Mouse (Mus musculus): ENCODE data around the gene Thada. TPM values are rescaled to one million over a fixed set of nuclear protein-coding genes. Genes with fewer than 3 reads are reported as not detected.
A peak's percentile ranks its signal among the peaks of the same experiment; 100 is the strongest.
"Not testable (repeated sequence)": the region's sequence is repeated elsewhere in the genome, so short reads cannot be mapped to it uniquely, and the experiment has no call there.

Gene Thada
- polyA plus RNA-seq, 1 experiment from 2014 or later: 4.1 TPM

- peaks cover 19% of the 10 kb centered on the region for H3K4me1 ChIP-seq (replicated peaks)
- H3K27me3 ChIP-seq: no peaks in the 10 kb centered on the region
- H3K27ac ChIP-seq: no peak overlapping the region
- no peak overlapping the region for H3K9ac ChIP-seq
- no peaks in the 10 kb centered on the region for H3K9me3 ChIP-seq (replicated peaks)
- no peak overlapping the region for H3K4me2 ChIP-seq
- no peak overlapping the region for H3K4me3 ChIP-seq
- 89% methylated on average over 2 of the region's 2 CpGs for WGBS
- ATAC-seq (replicated peaks; ENCODE audit: insufficient number of reproducible peaks, insufficient read depth, low FRiP score, low read depth): no peak
- H3K36me3 ChIP-seq: peaks cover 8% of the 10 kb centered on the region
These were observed 232.2 kb downstream of the Thada start for GRCm38 (mm10) chr17:84233758-84234157.

- H3K27me3 ChIP-seq: no peaks in the 10 kb centered on the region
These were observed 234.6 kb downstream of the Thada start for GRCm38 (mm10) chr17:84231361-84231760.

DNA sequence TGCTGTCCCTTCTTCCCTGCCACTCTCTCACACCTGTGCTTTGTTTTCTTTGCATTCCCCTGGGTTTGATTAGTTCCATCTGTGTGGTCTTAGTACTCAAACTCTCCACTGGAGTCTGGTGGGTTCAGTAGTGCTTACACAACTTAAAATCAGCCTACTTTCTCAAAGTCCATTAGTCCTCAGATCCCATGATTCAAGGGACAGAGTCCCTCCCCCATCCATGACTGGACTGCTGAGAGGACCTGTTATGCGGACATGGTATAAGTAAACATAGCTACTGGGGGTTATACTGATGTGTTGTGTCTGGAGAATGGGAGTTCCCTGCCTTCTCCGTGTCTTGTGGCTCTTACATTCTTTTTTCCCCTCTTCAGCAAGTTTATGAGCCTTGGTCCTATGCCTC, 237.8 kb downstream of the Thada start:
- Histone ChIP-seq H3K27me3 (no peaks in the 10 kb centered on the region), H3K9me3 (replicated peaks) (no peaks in the 10 kb centered on the region), H3K4me2 (no peak overlapping the region), H3K36me3 (peaks cover 8% of the 10 kb centered on the region), H3K4me1 (replicated peaks) (peaks cover 12% of the 10 kb centered on the region), H3K27ac (no peak overlapping the region), H3K4me3 (no peak overlapping the region), H3K9ac (no peak overlapping the region)
- 87% methylated on average over 2 of the region's 2 CpGs for WGBS
- ATAC-seq (replicated peaks; ENCODE audit: insufficient number of reproducible peaks, insufficient read depth, low FRiP score, low read depth): no peak

More at GRCm38 (mm10) chr17:84231361-84231760, 234.6 kb downstream of the Thada start:
- Histone ChIP-seq H3K27ac (no peak overlapping the region), H3K36me3 (peaks cover 8% of the 10 kb centered on the region), H3K4me3 (no peak overlapping the region), H3K4me1 (replicated peaks) (peaks cover 7% of the 10 kb centered on the region), H3K9ac (no peak overlapping the region), H3K4me2 (no peak overlapping the region), H3K9me3 (replicated peaks) (no peaks in the 10 kb centered on the region)
- 77% methylated on average over 2 of the region's 2 CpGs for WGBS
- no peak for ATAC-seq (replicated peaks; ENCODE audit: insufficient number of reproducible peaks, insufficient read depth, low FRiP score, low read depth)

DNA sequence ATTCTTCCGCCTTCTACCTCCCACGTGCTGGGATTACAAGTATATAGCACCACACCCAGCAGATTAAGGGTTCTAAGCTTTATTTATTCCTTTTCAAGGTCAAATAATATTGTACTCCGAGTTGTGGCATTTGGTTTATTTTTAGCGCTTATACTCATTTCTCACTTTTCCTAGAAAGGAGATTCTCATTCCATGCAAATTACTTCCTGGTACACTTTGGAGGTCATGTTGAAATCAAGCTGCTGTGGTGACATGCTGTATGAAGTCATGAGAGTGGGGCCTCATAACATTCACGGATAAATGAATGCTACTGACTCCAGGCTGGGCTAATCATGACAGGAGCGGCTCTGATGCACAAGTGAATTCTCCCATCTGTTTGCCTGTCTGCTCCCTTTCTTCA, 239.3 kb downstream of the Thada start:
- Histone ChIP-seq H3K27me3 (no peaks in the 10 kb centered on the region), H3K9me3 (replicated peaks) (no peaks in the 10 kb centered on the region), H3K9ac (no peak overlapping the region), H3K4me3 (no peak overlapping the region), H3K27ac (peak overlapping the region; percentile 31; the same call in 1 of the 2 replicates), H3K4me1 (replicated peaks) (peaks cover 12% of the 10 kb centered on the region), H3K4me2 (no peak overlapping the region), H3K36me3 (peaks cover 8% of the 10 kb centered on the region)
- ATAC-seq (replicated peaks; ENCODE audit: insufficient number of reproducible peaks, insufficient read depth, low FRiP score, low read depth): no peak
- 61% methylated on average over 6 of the region's 6 CpGs for WGBS

GRCm38 (mm10) chr17:84226231-84226630, 239.8 kb downstream of the Thada start:
- Histone ChIP-seq H3K27me3 (no peaks in the 10 kb centered on the region), H3K4me1 (replicated peaks) (peaks cover 12% of the 10 kb centered on the region), H3K27ac (peak overlapping the region; percentile 31; the same call in 1 of the 2 replicates), H3K9me3 (replicated peaks) (no peaks in the 10 kb centered on the region), H3K9ac (no peak overlapping the region), H3K4me3 (no peak overlapping the region), H3K36me3 (peaks cover 9% of the 10 kb centered on the region), H3K4me2 (no peak overlapping the region)
- WGBS: 73% methylated on average over 5 of the region's 5 CpGs
- no peak for ATAC-seq (replicated peaks; ENCODE audit: insufficient number of reproducible peaks, insufficient read depth, low FRiP score, low read depth)

GRCm38 (mm10) chr17:84224217-84224887, 241.7 kb downstream of the Thada start:
- H3K27ac ChIP-seq: no peak overlapping the region
- no peak overlapping the region for H3K9ac ChIP-seq
- no peaks in the 10 kb centered on the region for H3K9me3 ChIP-seq (replicated peaks)
- no peak overlapping the region for H3K4me3 ChIP-seq
- peaks cover 12% of the 10 kb centered on the region for H3K4me1 ChIP-seq (replicated peaks)
- H3K36me3 ChIP-seq: peaks cover 15% of the 10 kb centered on the region
- no peaks in the 10 kb centered on the region for H3K27me3 ChIP-seq
- no peak for ATAC-seq (replicated peaks; ENCODE audit: insufficient number of reproducible peaks, insufficient read depth, low FRiP score, low read depth)
- no peak overlapping the region for H3K4me2 ChIP-seq
- WGBS: 83% methylated on average over 15 of the region's 15 CpGs

DNA sequence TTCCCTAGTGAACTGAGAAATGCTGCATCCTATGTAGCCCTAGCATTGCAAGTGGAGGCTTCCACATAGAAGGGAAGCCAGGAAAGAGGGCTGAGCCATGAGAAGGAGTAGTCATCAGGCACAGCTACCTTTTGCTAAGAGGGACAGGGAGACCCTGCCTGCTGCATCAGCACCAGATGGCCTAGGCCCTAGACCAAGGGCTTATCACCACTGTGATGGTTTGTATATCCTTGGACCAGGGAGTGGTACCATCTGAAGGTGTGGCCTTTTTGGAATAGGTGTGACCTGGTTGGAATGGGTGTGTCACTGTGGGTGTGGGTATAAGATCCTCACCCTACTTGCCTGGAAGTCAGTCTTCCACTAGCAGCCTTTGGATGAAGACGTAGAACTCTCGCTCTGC, 247.2 kb downstream of the Thada start:
- H3K4me3 ChIP-seq; H3K4me1 ChIP-seq (replicated peaks); H3K27ac ChIP-seq; H3K4me2 ChIP-seq; H3K9me3 ChIP-seq (replicated peaks); ATAC-seq (replicated peaks; ENCODE audit: insufficient number of reproducible peaks, insufficient read depth, low FRiP score, low read depth); H3K9ac ChIP-seq; H3K27me3 ChIP-seq: not testable (repeated sequence)
- WGBS: 98% methylated on average over 2 of the region's 2 CpGs
- peaks cover 11% of the 10 kb centered on the region; the same call in 1 of the 2 replicates for H3K36me3 ChIP-seq

DNA sequence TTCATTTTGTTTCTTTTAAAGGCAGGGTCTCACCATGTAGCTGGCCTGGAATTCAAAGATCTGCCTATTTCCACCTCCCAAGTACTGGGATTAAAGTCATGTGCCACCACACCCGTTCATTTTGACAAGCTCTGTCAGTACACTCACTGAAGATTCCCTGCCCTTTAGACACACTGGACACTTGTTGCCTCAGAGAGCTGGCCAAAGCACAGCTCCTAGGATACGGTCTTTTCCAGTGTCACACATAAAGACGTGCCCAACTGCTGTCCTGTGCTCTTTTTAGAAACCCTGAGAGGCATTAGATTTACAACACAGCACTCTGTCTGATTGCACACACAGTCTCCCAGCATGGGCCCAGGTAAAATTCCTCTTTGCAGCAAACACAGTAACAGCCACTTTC, 248.3 kb downstream of the Thada start:
- no peak overlapping the region for H3K4me2 ChIP-seq
- 65% methylated on average over 3 of the region's 3 CpGs for WGBS
- no peak for ATAC-seq (replicated peaks; ENCODE audit: insufficient number of reproducible peaks, insufficient read depth, low FRiP score, low read depth)
- H3K36me3 ChIP-seq: peaks cover 11% of the 10 kb centered on the region; the same call in 1 of the 2 replicates
- no peak overlapping the region for H3K4me3 ChIP-seq
- no peaks in the 10 kb centered on the region for H3K4me1 ChIP-seq (replicated peaks)
- no peak overlapping the region for H3K9ac ChIP-seq
- no peaks in the 10 kb centered on the region for H3K9me3 ChIP-seq (replicated peaks)
- no peak overlapping the region for H3K27ac ChIP-seq
- H3K27me3 ChIP-seq: no peaks in the 10 kb centered on the region

GRCm38 (mm10) chr17:84215264-84215960, 250.6 kb downstream of the Thada start:
- H3K4me3 ChIP-seq: no peak overlapping the region
- H3K9me3 ChIP-seq (replicated peaks): no peaks in the 10 kb centered on the region
- no peak overlapping the region for H3K4me2 ChIP-seq
- no peak overlapping the region for H3K9ac ChIP-seq
- peaks cover 6% of the 10 kb centered on the region; the same call in 1 of the 2 replicates for H3K36me3 ChIP-seq
- H3K27me3 ChIP-seq: no peaks in the 10 kb centered on the region
- 79% methylated on average over 6 of the region's 6 CpGs for WGBS
- H3K4me1 ChIP-seq (replicated peaks): no peaks in the 10 kb centered on the region
- no peak for ATAC-seq (replicated peaks; ENCODE audit: insufficient number of reproducible peaks, insufficient read depth, low FRiP score, low read depth)
- H3K27ac ChIP-seq: no peak overlapping the region

DNA sequence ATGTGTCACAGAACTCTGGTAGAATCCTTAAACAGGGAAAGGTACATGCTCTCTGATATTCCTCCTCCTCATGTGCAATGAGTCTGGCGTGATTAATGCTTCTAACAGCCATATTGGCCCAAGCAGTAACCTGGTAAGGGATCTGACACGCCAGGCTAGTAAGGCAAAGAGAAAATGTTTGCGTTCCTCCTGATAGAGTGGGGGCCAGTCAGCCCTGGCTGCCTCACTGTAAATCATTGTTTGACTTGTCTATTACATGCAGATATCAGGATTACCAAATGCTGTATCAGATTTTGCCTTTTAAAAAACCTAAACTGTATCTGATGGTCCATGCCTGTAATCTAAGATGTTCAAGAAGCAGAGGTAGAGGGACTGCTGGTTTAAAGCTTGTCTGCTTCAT, 252.5 kb downstream of the Thada start:
- 80% methylated on average over 3 of the region's 3 CpGs for WGBS
- H3K4me1 ChIP-seq (replicated peaks): no peaks in the 10 kb centered on the region
- no peak for ATAC-seq (replicated peaks; ENCODE audit: insufficient number of reproducible peaks, insufficient read depth, low FRiP score, low read depth)

DNA sequence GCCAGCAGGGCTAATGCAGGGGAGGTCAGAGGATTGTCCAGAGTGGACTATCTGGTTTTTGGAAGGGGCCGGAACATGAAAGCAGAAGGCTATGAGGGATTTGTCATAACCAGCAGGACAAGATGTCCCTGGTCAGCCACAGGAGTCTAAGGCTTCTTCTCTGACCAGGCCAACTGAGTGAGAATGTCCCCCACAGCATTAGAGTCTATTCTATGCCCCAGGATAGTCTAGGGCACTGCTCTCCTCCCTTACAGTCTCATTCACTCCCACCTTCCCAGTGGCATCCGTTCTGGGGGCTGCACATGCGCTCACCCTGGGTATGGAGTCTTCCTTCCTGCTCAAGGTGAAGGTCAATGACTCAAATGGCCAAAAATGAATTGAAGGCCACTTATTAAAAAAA, 258.4 kb downstream of the Thada start:
- Histone ChIP-seq H3K4me2 (no peak overlapping the region), H3K9me3 (replicated peaks) (no peaks in the 10 kb centered on the region), H3K27ac (no peak overlapping the region), H3K27me3 (no peaks in the 10 kb centered on the region), H3K4me1 (replicated peaks) (peaks cover 4% of the 10 kb centered on the region), H3K9ac (no peak overlapping the region), H3K4me3 (no peak overlapping the region), H3K36me3 (no peaks in the 10 kb centered on the region; the same call in 1 of the 2 replicates)
- 92% methylated on average over 3 of the region's 3 CpGs for WGBS
- ATAC-seq (replicated peaks; ENCODE audit: insufficient number of reproducible peaks, insufficient read depth, low FRiP score, low read depth): no peak

More for the DNA sequence above, 252.5 kb downstream of the Thada start:
- Histone ChIP-seq H3K27ac (no peak overlapping the region), H3K9ac (no peak overlapping the region), H3K27me3 (no peaks in the 10 kb centered on the region), H3K9me3 (replicated peaks) (no peaks in the 10 kb centered on the region), H3K4me3 (no peak overlapping the region), H3K4me2 (no peak overlapping the region), H3K36me3 (no peaks in the 10 kb centered on the region)
